In genomic region chr7:49497426-49497892, GRCm38 (mm10) we compare ENCODE assay signal across 9 mouse cellular contexts.
A peak's percentile ranks its signal among the peaks of the same experiment; 100 is the strongest.
DNase-seq lines count a peak whose midpoint lies in the region; ATAC-seq lines count a peak whose summit lies in the region.
"Had no signal": no experiment of that assay in that cellular context is flagged by ENCODE, and none has a peak within 500 bp of the region (broad histone marks: within the 10 kb centered on the region; RNA-seq: fewer than 3 reads in every experiment).

No protein-coding gene starts in this region.

- no peaks in the 10 kb centered on the region for H3K9me3 ChIP-seq in midbrain, embryonic 10.5 days (replicated peaks)
- no peaks in the 10 kb centered on the region for H3K9me3 ChIP-seq in midbrain, embryonic 15.5 days
- no peaks in the 10 kb centered on the region for H3K9me3 ChIP-seq in heart, embryonic 13.5 days
- no peaks in the 10 kb centered on the region for H3K9me3 ChIP-seq in liver, embryonic 16.5 days (replicated peaks; ENCODE audit: control insufficient read depth, low read length)

- H3K4me1 ChIP-seq in midbrain, embryonic 10.5 days = peaks cover 30% of the 10 kb centered on the region
- peaks cover 17% of the 10 kb centered on the region for H3K4me1 ChIP-seq in midbrain, embryonic 15.5 days
- H3K4me1 ChIP-seq in heart, embryonic 13.5 days = peaks cover 47% of the 10 kb centered on the region
- no peaks in the 10 kb centered on the region; the same call in 1 of the 2 replicates for H3K4me1 ChIP-seq in liver, embryonic 16.5 days (ENCODE audit: control insufficient read depth, low read depth, low read length)

- WGBS in midbrain, embryonic 10.5 days = 74% methylated on average over 4 of the region's 4 CpGs
- WGBS in midbrain, embryonic 15.5 days = 71% methylated on average over 4 of the region's 4 CpGs
- 33% methylated on average over 4 of the region's 4 CpGs for WGBS in heart, embryonic 13.5 days
- 52% methylated on average over 4 of the region's 4 CpGs for WGBS in liver, embryonic 16.5 days (ENCODE audit: insufficient replicate concordance)

- no peak overlapping the region for H3K4me3 ChIP-seq in midbrain, embryonic 10.5 days
- no peak overlapping the region for H3K4me3 ChIP-seq in midbrain, embryonic 15.5 days
- peak overlapping the region; percentile 31 for H3K4me3 ChIP-seq in heart, embryonic 13.5 days
- no peak overlapping the region for H3K4me3 ChIP-seq in liver, embryonic 16.5 days (ENCODE audit: low read depth, low read length)

- peaks cover 24% of the 10 kb centered on the region for H3K27me3 ChIP-seq in midbrain, embryonic 10.5 days (ENCODE audit: low read depth, poor library complexity, severe bottlenecking)
- H3K27me3 ChIP-seq in midbrain, embryonic 15.5 days (replicated peaks) = no peaks in the 10 kb centered on the region
- no peaks in the 10 kb centered on the region for H3K27me3 ChIP-seq in heart, embryonic 13.5 days (replicated peaks)
- H3K27me3 ChIP-seq in liver, embryonic 16.5 days (ENCODE audit: control insufficient read depth, insufficient read depth, low read depth, low read length) = no peaks in the 10 kb centered on the region

- no peak for ATAC-seq in midbrain, embryonic 15.5 days (replicated peaks)
- ATAC-seq in heart, embryonic 13.5 days (ENCODE audit: extremely low read depth, insufficient number of reproducible peaks, low FRiP score, low TSS enrichment) = peak; percentile 14; the same call in 1 of the 2 replicates
- ATAC-seq in liver, embryonic 16.5 days (ENCODE audit: low read depth) = no peak

- H3K36me3 ChIP-seq in midbrain, embryonic 10.5 days = no peaks in the 10 kb centered on the region
- H3K36me3 ChIP-seq in midbrain, embryonic 15.5 days (replicated peaks) = no peaks in the 10 kb centered on the region
- H3K36me3 ChIP-seq in heart, embryonic 13.5 days = peaks cover 19% of the 10 kb centered on the region
- no peaks in the 10 kb centered on the region for H3K36me3 ChIP-seq in liver, embryonic 16.5 days (ENCODE audit: control insufficient read depth, insufficient read depth)

- no peak overlapping the region for H3K4me2 ChIP-seq in midbrain, embryonic 15.5 days
- peak overlapping the region; percentile 61 for H3K4me2 ChIP-seq in heart, embryonic 13.5 days
- no peak overlapping the region for H3K4me2 ChIP-seq in liver, embryonic 16.5 days (ENCODE audit: low read depth, low read length)

- peak; percentile 35 to 43 for DNase-seq in heart, adult 18-20 months
- DNase-seq in heart, postnatal 4 days = no peak
- no peak for DNase-seq in midbrain, embryonic 10.5 days (ENCODE audit: low spot score)
- DNase-seq in spleen, adult 12 weeks (ENCODE audit: low spot score) = no peak
- DNase-seq in right cerebral cortex, postnatal 36 days (ENCODE audit: low spot score in 2 of 2) = no peak
- DNase-seq: layer of hippocampus, adult 9-11 months had no signal

- peak overlapping the region; percentile 76 for H3K27ac ChIP-seq in midbrain, embryonic 10.5 days (replicated peaks)
- no peak overlapping the region for H3K27ac ChIP-seq in midbrain, embryonic 15.5 days
- peak overlapping the region; percentile 94 for H3K27ac ChIP-seq in heart, embryonic 13.5 days (replicated peaks)
- peak overlapping the region; percentile 44; the same call in 1 of the 2 replicates for H3K27ac ChIP-seq in liver, embryonic 16.5 days (ENCODE audit: low read length)

- H3K9ac ChIP-seq in midbrain, embryonic 15.5 days = no peak overlapping the region
- H3K9ac ChIP-seq in heart, embryonic 13.5 days = peak overlapping the region; percentile 68; the same call in 1 of the 2 replicates
- H3K9ac ChIP-seq in liver, embryonic 16.5 days (ENCODE audit: low read depth, low read length) = no peak overlapping the region

Comparison
In these comparisons a context has a peak if more than half of its experiments do, and no peak if none do; other contexts are left out.
1. DNase-seq: peak in heart, adult 18-20 months (2 of 2); none in heart, postnatal 4 days (single experiment), midbrain, embryonic 10.5 days (single experiment), spleen, adult 12 weeks (single experiment) and right cerebral cortex, postnatal 36 days (0 of 2).